Mouse (Mus musculus): ENCODE measurements at regions not wholly inside any gene's neighbourhood (a gene's known extent, or its start where the extent isn't known, plus 50 kb on each side); places are given as distances from the start of the nearest gene placed in this dataset.

DNA sequence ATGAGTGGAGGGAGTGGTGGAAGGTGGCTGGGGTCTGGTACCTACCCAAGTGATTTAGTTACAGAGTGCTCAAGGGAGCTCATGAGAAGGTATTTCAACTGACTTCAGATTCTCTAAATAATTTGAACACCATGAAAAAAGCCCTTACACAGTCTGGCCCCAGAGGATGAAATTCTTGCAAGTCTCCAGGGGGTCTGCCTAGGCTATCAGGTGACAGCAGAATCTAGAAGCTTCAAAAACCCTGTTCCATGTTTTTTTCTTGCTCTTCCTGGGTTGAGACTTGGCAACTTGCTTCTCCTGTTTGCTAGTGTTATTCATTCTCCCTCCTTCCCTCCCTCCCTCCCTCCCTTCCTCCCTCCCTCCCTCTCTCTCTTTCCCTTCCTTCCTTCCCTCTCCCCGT lies 438.4 kb upstream of the Ubash3b start:
- intact Hi-C loops (cut with DNase I), result no loop called here

DNA sequence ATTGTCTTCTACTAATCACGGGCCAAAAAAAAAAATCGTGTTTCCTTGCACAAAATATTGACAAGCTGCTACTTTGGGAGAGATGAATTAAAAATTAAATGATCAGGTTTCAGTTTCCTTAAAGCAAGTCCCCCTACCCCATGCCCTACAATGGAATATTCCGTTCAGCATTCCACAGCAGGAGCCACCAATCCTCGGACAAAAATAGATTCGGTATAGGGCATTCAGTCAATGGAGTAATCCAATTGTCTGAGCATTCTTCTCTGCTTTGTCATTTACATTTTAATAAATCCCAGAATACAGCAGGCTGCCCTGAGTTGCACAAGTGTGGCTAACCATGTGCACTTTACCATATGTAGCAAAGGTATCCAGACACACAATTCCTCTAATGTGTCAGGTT lies 434.3 kb upstream of the Ubash3b start:
- intact Hi-C loops (cut with DNase I), result no loop called here

More for the DNA sequence above, 438.4 kb upstream of the Ubash3b start:
- DNase-seq, result no peak

DNA sequence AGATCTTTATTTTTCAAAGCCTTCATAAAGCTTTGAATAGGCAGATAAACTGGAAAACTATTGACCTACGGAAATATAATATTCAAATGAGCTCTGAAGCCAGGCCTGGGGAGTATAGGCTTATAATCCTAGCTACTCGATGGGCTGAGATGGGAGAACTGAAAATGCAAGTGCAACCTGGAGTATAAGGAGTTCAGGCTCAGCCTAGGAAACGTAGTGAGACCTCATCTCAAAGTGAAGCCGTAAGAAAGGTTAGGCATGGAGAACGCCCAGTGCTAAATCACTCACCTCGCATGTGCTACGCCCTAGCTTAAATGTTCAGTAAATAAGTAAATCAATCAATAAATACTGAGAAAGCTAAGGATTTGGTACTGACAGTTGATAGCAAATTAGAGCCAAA lies 432.5 kb upstream of the Ubash3b start:
- no peak for DNase-seq
- intact Hi-C loops (cut with DNase I), result no loop called here

More for the DNA sequence above, 434.3 kb upstream of the Ubash3b start:
- DNase-seq, result no peak

DNA sequence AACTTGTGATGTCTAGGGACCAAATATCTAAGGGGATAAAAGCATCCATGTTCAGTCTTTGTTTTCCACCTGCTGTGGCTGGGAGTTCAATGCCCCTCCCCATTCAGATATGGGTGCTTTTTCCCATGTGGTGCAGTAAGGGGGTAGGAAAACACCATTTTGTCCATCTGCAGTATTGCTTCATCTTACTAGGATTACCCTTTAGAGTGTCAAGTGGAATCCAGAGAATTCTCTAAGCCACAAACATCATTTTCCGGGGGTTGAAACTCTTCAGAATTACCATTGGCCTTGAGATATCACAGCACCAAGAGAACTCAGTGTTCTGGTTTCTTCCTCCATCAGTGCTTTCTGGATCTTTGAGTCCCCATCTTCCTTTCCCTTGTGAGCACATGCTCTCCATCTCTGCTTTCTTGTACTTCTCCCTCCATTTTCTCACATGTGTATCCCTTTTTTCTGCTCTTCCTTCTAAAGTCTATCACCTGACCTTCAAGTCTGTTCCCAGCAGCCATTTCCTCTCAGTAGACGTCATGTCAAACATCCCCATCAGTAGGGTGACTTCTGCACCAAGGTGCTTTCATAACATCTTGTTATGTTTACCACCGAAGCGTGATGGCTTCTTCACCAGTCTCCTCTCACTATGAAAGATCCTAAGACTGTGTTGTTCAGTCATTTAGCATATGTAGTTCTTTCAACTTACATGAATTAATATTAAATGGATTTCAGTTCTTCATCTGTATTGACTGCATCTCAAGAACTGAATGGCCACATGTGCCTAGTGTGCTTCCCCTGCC lies 431.6 kb upstream of the Ubash3b start:
- no peak for DNase-seq

DNA sequence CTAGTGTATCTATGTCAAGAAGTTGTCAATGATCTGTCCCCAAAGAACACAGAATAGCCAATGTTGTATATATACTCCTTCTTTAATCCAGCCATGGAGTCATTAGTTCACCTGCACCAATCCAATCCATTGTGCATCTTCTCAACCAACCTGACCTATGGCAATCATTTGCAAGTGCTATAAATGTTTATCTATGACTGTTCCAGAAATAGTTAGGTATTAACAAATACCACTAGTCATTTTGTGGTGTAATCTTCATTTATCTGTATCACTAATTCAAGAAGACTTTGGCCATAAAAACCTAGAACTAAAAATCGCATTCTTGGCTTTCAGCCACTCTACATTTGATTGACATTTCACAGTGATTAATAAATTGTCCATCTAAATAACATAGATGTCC lies 430.6 kb upstream of the Ubash3b start:
- intact Hi-C loops (cut with DNase I), result no loop called here
- no peak for DNase-seq

More for the DNA sequence above, 431.6 kb upstream of the Ubash3b start:
- intact Hi-C loops (cut with DNase I), result no loop called here

DNA sequence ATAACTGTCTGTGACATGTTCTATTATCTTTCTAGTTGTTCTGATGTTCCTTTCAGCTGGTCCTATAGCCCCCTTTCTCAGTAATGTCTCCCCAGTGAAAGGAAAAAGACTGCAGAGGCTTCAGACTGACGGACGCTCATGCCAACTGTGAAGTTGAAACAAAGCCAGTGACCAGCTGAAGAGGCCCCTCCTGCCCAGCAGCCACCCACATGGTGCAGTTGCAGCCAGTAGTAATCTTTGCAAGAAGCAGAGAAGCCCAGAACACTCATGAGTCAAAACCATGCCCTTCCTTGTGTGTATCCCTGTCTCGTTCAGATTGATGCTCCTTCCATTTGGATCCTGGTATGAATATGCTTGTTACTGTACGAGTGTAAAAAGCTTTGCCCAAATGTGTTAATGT lies 428.7 kb upstream of the Ubash3b start:
- DNase-seq, result no peak
- intact Hi-C loops (cut with DNase I), result no loop called here

DNA sequence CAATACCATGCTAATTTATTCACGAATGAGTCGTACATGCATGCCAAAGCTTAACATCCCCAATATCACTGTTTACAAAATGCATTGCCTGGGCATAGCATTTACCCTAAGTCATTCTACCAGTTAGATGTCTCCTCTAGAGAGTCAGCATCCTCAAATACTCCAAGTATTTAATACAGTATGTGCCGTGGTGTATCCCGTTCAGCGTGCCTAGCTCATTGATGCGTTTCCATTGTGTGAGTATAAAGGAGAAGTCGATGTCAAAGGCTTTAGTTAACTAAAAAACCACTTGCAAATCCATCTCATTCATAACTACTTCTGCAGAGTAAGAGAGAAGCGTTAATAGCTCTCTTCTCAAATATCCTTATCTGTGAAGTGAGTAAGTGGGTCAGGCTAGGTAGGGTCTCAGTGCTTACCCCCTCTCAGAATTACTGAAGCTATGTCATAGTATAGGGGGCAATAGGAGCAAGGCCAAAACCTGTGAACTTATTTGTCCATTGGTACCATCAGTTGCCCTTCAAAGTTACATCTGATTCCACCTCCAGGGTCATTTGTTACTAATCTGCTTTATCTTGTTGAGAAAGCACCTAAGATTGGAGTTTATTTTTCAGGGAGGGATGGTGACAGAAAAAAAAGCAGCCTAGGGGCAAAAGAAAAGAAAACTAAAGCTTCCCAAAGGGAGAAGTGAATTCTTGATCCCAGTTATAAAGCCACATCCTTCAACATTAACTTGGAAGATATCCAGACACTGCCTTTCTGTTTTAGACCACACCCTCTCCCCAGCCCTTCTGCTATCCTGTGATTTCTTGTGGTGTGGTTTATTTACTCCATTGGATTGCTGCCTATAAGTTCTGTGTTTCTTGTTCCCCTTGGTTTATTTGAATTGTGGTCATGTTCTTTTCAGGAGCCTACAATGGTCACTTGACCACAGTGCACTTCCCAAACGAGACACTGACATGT lies 427.2 kb upstream of the Ubash3b start:
- intact Hi-C loops (cut with DNase I), result loop anchor here (10.0 kb wide), 1 partner anchor 364 kb away; no protein-coding TSS in a partner anchor
- DNase-seq, result no peak

DNA sequence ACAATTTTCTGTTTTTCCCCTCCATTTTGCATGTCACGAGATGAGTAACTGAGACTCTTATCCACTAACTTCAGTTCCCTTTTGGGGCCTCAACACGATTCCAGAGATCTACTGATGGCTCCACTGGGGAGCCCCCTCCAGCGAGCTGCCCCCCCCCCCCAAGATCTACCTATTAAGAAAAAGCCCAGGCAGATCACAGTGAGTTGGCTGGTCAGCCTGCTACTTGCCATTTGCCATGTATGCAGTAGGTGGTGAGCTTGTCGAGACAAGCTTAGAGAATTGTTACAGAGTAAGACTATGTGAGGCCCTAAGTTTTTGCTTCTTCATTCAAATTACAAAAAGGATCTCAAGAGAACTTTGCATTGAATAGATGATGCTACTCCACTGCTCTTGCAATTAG lies 426.3 kb upstream of the Ubash3b start:
- intact Hi-C loops (cut with DNase I), result loop anchor here (10.0 kb wide), 1 partner anchor 363 kb away; no protein-coding TSS in a partner anchor
- DNase-seq, result no peak

DNA sequence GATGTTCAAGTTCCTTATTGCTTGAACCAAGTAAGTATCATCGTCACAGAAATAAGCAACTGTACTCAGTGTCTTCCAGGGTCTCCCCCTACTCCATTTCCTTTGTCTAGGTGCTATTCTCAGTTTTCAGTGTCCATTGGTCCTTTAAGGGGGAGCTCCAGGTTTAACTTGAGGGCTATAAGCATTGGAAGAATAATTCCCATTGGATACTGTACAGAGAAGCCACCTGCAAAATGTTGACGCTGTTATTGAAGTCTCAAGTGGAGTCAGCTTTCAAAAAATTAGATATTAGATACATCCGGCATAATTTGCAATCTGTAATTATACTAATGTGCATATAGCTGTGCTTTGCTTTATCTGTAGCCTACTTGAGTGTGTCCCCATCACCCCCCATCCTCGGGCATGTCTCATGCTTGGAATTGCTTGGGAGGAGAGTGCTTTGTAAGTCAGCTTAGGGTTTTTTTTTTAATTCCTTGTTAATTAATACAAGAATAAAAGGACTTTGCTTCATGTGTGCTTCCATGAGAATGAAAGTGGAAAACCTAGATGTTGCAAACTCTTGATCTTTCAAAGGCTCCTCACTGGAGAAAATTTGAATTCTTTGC lies 425.6 kb upstream of the Ubash3b start:
- no peak for DNase-seq
- intact Hi-C loops (cut with DNase I), result loop anchor here (10.0 kb wide), 1 partner anchor 362 kb away; no protein-coding TSS in a partner anchor

DNA sequence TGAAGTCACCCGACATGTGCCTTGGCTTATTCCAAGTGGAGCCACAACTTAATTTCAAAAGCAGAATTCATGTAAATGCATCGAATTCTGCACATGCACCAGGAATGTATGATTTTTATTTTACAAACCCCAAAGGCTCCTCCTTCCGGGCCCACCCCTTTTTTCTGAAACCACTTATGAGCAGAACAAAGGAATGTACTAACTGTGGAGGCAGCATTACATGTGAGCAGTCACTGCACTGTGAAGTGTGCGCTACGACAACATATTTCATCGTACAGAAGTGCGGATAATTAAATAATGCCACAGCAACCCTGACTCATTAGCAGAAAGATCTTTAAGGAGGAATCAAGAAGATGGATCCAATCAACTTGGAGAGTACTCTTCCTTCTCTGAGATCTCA lies 424.8 kb upstream of the Ubash3b start:
- intact Hi-C loops (cut with DNase I), result loop anchor here (10.0 kb wide), 1 partner anchor 361 kb away; no protein-coding TSS in a partner anchor
- DNase-seq, result no peak

DNA sequence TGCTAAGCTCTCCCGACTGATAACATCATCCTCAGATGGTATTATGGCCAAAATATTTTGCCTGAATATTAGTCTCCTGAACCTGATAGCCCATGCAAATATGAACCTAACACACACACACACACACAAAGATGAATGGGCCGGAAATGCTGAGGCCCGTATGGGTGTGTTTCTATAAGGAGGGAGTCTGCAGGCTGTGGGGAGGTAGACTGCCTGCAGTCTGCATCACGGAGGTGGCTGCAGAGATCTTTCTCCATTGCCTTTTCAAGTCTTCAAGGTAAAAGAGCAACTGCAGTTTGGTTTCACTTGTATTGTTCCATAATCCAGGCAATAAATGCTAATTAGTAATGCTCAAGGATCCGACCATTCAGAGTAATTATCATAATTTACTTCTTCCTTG lies 424.3 kb upstream of the Ubash3b start:
- intact Hi-C loops (cut with DNase I), result loop anchor here (10.0 kb wide), 1 partner anchor 361 kb away; no protein-coding TSS in a partner anchor
- DNase-seq, result no peak

DNA sequence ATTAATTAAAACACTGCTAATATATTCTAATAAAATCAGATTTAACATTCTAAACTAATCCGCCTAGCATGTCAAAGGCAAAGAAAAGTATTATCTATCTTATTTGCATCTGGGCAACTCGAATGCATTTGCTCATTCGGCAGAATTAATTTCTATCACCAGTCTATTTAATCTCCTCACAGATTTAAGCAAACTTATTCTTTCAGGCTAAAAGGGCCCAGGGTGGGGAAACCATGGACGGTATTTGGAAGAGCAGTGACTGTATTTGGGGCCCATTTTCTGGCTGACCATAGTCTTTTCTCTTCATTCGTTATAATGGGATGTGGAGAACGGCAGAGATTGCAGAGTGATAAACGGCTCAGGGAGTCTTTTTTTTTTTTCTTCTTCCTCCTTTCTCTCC lies 423.5 kb upstream of the Ubash3b start:
- DNase-seq, result no peak
- intact Hi-C loops (cut with DNase I), result loop anchor here (10.0 kb wide), 1 partner anchor 360 kb away; no protein-coding TSS in a partner anchor

DNA sequence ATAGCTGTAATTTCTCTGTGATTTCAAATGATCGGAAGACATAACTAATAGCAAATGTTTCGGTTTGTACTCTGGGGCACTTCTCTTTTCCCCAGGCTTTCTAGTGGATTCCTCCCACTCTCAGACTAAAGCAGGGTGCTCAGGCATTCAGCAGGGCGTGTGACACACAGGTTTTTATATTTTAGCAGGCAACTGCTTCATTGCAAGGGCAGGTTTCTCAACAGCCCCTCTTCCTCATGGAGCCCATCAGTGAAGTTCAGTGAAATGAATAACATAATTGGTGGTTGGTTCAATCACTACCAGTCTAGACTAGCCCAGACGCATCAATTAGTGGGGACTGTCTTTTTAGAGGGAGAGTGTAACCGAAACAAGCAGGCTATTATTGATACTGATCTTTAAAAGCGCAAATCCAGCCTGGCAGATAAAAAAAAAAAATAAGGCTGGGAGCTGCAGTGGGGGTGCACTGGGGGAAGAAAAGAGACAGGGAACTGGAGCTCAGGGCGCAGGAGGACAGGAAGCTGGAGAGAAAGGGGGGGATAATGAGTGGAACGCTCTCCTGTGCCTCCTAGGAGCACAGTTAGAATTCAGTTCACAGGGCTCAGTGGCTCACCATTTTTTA lies 422.3 kb upstream of the Ubash3b start:
- intact Hi-C loops (cut with DNase I), result loop anchor here (5.0 to 10.0 kb wide), 2 partner anchors 359 to 368 kb away; no protein-coding TSS in a partner anchor
- no peak for DNase-seq

DNA sequence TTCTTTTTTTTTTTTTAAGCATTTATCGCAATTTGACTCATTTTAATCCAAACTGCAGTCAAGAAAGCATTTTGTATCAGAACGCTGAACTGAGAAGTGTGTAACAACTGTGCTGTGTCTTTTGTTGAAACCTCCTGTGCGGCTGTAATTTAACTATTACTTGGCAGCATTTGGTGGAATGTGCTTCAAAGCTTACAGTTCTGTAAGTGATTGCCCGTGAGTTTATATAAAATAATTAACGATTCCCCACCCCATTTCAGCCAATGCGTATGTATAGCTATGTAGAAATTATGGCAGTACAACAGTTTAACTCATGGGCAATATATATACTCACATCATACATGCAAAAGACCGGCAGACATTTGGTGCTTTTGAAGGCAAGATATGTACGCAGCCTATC lies 421.8 kb upstream of the Ubash3b start:
- intact Hi-C loops (cut with DNase I), result loop anchor here (5.0 to 10.0 kb wide), 2 partner anchors 358 to 369 kb away; no protein-coding TSS in a partner anchor
- DNase-seq, result no peak

DNA sequence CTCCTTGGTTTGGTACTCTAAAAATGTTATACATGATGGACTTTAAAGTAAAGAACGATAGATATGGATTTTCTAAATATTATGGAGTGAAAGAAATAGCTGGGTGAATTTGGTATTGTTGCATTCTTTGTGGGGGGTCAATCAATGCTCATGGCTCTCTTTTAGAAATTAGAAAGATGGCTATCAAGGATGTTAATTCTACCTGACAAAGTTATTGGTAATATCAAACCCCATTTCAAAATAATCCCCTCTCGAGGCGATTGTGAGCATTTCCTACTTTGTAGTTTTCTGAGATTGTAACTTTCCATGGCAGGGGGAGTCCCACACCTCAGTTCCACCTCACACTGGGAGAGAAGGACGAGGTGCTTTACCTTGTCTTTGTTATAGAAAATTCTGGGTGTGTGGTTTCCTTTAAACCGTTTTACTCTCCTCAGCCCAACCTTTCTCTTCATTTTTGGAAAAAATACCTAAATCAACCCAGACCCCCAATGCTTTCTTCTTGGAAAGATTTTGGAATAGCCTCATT lies 421.3 kb upstream of the Ubash3b start:
- DNase-seq, result no peak
- intact Hi-C loops (cut with DNase I), result loop anchor here (5.0 to 10.0 kb wide), 2 partner anchors 358 to 370 kb away; no protein-coding TSS in a partner anchor

DNA sequence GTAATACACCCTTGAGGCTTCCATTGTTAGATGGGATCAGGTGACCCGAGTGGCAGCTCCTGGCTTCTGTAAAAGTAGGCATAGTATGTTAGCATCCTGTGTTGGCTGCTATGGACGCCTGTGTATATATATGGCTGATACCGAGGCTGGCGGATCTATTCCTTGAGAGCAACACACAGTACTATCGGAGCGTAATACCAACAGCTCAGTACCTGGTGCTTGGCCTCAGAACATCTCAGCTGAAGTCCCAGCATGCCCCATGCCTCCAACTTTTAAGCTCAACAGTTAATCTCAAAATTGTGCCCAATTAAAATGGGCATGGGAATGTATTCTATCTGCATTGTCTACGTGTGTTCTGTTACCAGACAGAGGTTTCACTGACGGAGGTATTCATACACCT lies 420.7 kb upstream of the Ubash3b start:
- intact Hi-C loops (cut with DNase I), result loop anchor here (5.0 to 10.0 kb wide), 2 partner anchors 357 to 370 kb away; no protein-coding TSS in a partner anchor
- no peak for DNase-seq

DNA sequence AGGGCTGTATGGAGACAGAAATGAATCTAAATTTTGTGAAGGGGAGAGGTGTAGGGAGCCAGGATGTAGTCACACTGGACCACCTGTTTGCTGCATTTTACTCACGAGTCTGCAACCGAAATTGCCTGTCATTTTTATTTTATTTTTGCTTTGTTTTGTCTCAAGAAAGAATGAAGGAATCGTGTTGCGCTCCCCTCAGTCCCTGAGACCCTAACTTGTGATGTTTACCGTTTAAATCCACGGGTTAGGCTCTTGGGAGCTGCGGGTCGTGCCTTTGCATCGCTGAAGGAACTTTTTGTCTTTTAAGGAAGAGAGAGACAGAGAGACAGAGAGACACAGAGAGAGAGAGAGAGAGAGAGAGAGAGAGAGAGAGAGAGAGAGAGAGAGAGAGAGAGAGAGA lies 420.2 kb upstream of the Ubash3b start:
- intact Hi-C loops (cut with DNase I), result loop anchor here (5.0 to 10.0 kb wide), 2 partner anchors 357 to 371 kb away; no protein-coding TSS in a partner anchor
- no peak for DNase-seq

DNA sequence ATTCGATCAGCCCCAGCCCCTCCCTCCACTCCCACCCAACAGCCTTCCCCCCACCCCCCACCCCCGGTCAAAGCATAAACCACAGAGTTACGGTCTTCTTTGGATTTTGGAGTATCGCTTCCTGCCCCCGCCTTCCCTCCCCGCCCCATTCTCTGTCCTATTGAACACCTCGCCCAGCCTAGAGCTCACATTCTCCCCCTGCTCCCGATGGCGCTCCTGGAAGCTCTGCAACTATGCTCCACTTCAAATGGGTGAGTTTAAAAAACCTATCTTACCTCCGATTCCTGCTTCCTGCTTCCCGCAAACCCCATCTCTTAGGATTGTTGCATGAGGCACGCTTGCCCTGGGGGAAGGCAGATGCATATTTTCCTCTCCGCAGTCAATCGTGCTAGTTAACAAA lies 419.7 kb upstream of the Ubash3b start:
- intact Hi-C loops (cut with DNase I), result loop anchor here (5.0 to 10.0 kb wide), 2 partner anchors 356 to 371 kb away; no protein-coding TSS in a partner anchor
- DNase-seq, result peak; percentile 30

DNA sequence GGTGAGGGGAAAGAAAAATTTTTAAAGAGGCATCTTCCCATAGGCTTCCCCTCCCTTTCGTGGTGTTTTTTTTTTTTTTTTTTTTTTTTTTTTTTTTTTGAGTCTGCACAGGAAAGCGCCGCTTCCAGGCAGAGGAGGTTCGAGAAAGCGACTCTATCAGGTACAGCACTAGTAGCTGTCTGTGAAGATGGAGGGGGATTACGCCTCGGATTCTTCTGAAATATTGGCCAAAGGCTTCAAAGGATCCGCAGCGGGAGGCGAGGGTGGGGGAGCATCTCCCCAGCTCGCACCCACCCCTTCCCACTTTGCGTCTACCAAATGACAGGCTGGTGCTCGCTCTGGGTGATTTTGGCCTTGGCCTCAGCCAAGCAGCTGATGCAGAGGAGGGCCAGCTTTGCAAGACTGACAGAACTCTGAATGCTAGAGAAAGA lies 419.1 kb upstream of the Ubash3b start:
- intact Hi-C loops (cut with DNase I), result loop anchor here (5.0 to 10.0 kb wide), 2 partner anchors 356 to 372 kb away; no protein-coding TSS in a partner anchor
- DNase-seq, result peak; percentile 30 to 63
